Mouse (Mus musculus) gastrocnemius, postnatal 25 days (tissue): ENCODE measurements around the gene Gpr37l1. TPM values are rescaled to one million over a fixed set of nuclear protein-coding genes. Genes with fewer than 3 reads are reported as not detected.
A peak's percentile ranks its signal among the peaks of the same experiment; 100 is the strongest.

Source experiments
- DNase-seq: peaks from one replicate; pipeline ENCODE4 v3.0.0; 2022
- total RNA-seq, 2 experiments: library from RNA; stranded (reverse); gene quantifications; 1 replicate in 1 of 2; 2 replicates in 1 of 2; pipeline ENCODE4 v1.2.3; 2021

The Gpr37l1 gene
- total RNA-seq, 2 experiments from 2014 or later, result 0.59 to 0.83 TPM

GRCm38 (mm10) chr1:135147702-135148058 lies 19.8 kb downstream of the Gpr37l1 start:
- DNase-seq, result no peak

DNA sequence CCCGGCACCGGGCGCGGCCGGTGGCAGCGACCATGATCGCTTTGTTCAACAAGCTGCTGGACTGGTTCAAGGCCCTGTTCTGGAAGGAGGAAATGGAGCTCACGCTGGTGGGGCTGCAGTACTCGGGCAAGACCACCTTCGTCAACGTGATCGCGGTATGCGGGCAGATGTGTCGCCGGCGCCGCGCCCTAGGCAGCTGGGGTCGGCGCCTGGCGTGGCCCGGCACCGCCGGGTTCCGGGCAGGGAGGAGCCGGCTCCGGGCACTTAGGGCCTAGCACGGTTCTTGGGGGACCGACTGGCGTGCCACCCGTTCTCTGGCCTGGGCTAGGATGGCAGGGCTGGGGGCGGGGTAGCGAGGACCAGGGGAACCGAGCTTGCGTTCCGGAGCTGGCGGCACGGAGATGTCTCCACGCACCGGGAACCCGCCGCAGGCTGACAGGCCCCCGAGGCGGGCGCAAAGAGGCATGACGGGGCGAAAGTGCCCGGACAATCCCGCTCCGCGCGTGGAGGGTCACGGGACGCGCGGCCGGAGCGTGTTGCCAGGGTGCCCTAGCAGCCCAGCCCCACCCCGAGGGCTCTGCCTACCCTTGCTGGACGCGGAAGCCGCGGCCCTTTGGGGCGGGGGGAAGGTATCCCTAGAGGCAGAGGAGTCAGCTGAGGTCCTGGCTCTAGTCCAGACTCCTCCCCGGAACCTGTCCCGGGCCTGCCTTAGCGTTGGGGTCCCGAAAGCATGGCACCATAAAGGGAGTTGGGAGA lies 20.4 kb downstream of the Gpr37l1 start:
- DNase-seq, result peak; percentile 86

- DNase-seq, result peak; percentile 89
These were observed 21.2 kb downstream of the Gpr37l1 start, which contains the start of gene Arl8a for GRCm38 (mm10) chr1:135146077-135146945. TSS of gene Arl8a (plus strand) at chr1:135146824.

- no peak for DNase-seq
These were observed 23.5 kb downstream of the Gpr37l1 start for GRCm38 (mm10) chr1:135143940-135144339.

DNA sequence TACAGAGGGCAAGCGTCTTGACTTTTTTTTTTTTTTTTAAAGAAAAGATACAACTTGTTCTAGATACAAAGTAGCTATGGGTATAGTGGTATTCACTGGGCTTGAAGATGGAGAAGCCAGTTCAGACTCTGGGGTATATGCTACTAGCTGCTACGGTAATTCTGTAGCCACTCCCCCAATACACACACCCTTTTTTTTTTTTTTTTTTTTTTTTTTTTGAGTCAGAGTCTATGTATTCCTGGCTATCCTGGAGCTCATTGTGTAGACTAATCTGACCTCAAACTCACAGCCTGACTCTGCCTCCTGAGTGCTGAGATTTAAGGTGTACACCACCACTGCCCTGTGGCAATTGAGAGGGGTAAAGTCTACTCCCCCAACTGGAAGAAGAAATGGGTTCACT lies 25.0 kb downstream of the Gpr37l1 start:
- DNase-seq, result no peak

- DNase-seq, result no peak
These were observed 27.6 kb downstream of the Gpr37l1 start for GRCm38 (mm10) chr1:135139906-135140305.

- DNase-seq, result no peak
These were observed 31.0 kb downstream of the Gpr37l1 start for GRCm38 (mm10) chr1:135136500-135136899.

GRCm38 (mm10) chr1:135135111-135135787 lies 32.2 kb downstream of the Gpr37l1 start:
- no peak for DNase-seq

DNA sequence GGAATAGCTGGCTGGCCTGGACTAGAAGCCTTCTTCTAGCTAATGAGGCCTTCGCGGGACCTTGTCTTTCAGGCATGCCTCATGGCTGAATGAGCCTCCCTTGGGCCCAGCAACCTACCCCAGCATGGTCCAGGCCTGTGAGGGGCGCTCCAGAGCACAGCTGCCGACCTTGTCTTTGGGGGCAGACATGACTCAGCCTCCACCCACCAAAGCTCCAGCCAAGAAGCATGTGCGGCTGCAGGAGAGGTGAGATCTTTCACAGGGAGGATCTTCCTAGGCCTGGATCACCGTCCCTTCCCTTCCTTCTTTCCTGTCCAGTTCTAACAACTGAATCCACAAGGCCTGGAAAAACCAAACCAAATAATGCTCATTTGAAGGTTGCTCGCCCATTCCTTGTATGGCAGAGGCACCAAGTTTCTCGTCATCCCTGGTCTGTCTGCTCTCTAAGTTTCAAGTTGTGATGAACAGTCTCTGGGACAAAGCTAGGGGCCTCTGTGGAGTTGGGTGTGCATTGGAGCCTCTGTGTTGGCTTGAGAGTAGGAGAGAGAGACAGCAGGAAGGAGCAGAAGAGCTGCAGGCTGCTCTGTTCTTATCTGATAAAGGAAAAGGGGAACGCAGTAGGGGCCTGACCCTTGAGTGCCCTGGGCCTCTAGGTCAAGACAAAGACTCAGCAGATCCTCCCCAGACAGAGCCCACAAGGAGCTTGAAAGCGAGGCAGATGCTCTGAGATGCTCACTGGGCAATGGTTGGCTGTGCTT lies 33.6 kb downstream of the Gpr37l1 start:
- DNase-seq, result no peak

GRCm38 (mm10) chr1:135132893-135133369 lies 34.5 kb downstream of the Gpr37l1 start:
- no peak for DNase-seq

DNA sequence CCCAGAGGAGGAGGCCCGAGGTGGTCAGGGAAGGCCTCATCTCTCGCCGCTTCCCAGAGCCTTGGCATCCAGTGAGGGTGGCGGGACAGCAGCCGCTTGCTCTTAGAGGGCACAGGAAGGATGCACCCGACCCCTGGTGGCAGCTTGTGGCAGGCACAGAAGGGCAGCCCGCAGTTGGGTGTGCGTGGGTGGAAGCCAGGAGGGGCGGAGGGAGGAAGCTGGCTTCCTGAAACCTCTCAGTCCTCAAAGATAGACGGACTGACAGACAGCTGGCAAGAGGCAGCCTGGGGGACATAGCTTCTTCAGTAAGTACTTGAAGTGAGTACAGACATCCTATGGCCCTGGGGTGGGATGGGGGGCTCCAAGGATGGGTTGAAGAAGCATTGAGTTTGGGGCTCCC lies 35.0 kb downstream of the Gpr37l1 start, which contains the start of gene Ptpn7:
Ptpn7 (plus strand) TSS at position 228 of the 400 bp plus-strand sequence.
- peak; percentile 72 for DNase-seq

DNA sequence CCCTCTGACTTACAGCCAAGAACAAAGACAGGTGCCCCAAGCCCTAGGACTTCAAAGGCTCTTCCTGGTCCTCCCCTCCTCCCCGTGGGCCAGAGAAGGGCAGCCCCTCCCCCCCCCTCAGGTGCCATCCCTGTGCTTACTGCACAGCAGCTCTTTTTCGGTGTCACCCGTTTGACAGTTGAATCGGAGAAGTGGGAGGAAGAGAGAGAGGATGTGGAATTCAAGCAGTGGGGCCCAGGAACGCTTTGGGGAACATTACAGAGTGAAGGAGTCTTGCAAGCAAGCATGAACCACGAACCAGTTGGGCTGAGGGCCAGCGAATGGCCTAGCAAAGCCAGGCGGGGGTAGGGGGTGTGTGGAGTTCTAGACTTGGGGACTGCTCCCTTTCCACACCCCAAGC lies 35.9 kb downstream of the Gpr37l1 start:
- DNase-seq, result no peak

DNA sequence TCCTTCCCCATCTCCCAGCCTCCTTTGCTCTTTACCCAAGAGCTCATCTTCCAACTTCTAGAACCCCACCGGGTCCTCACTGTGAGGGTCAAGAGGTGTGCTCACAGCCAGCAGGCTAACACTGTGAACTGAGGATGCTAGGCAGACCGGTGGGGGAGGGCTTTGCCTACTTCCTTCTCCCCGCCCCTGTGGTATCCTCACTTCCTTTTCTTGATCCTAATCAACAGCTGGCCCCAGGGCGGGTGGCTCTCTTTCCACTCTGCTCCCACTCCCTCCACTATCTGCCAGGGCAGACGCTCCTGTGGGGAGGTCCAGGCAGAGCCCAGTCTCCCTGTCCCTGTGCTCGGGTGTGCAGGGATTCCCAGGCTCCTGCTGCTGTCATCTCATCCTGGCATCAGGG lies 36.4 kb downstream of the Gpr37l1 start:
- DNase-seq, result no peak

- no peak for DNase-seq
These were observed 37.0 kb downstream of the Gpr37l1 start for GRCm38 (mm10) chr1:135130376-135131018.

- DNase-seq, result no peak
These were observed 37.8 kb downstream of the Gpr37l1 start for GRCm38 (mm10) chr1:135129543-135130183.

DNA sequence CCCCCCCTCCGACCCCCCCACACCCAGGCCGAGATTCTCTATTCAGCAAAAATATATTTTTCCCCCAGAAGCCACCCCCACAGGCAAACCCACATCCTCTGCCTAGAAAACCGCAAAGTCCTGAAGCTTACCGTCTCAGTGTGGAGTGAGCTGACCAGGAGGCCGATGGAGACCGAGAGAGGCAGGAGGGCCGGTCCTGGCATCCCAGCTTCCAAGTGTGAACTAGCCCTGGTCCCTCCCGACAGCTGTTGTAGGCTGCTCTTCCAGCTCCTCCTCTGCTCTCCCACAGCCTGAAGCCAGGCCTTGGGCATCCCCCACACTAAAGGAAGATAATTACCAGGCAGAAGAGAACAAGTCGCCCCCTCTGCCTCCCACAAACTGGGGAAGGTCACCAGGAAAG lies 38.5 kb downstream of the Gpr37l1 start:
- no peak for DNase-seq

- DNase-seq, result no peak
These were observed 39.5 kb downstream of the Gpr37l1 start for GRCm38 (mm10) chr1:135128011-135128441.

GRCm38 (mm10) chr1:135126443-135127027 lies 40.9 kb downstream of the Gpr37l1 start:
- no peak for DNase-seq

DNA sequence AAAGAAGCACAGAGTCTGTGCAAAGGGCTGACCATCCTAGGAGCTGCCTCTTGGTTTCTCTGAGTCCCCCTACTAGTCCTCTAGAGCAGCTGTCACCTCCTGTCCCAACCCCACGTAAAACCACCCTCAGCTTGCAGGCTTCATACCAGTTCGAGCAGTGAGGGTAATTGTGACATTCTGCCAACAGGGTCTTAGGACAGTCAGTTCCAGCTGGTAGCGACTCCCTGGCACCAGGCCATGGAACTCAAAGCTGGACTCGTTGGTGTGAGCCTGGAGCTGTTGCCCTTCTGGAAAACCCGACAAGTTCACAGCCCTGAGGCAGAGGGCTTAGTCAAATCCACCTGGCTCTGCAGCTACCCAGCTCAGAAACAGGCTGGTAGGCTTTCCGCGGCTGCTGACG lies 41.5 kb downstream of the Gpr37l1 start:
- DNase-seq, result no peak
